Comparison of ENCODE assay signal across 9 mouse cellular contexts in the genomic region with DNA sequence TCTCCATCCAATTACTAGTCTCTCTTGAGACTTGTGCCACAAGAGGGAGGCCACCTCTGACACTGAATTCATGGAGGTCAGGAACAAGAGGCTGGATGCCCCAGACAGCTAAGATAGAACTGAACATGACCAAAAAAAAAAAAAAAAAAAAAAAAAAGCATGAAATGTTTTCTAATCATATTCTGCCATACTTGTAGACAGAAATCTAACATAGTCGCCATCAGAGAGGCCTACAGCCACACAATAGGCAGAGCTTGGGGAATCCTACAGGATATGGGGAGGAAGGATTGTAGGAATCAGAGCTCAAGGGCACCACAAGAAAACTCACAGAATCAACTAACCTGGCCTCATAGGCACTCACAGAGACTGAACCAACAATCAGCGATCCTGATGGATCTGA. TPM values are rescaled to one million over a fixed set of nuclear protein-coding genes. Genes with fewer than 3 reads are reported as not detected.
DNase-seq lines count a peak whose midpoint lies in the region; ATAC-seq and TF ChIP-seq lines count a peak whose summit lies in the region.
"Had no signal": no experiment of that assay in that cellular context is flagged by ENCODE, and none has a peak within 500 bp of the region (broad histone marks: within the 10 kb centered on the region; RNA-seq: fewer than 3 reads in every experiment).

No protein-coding gene starts in this region.

- no peak for DNase-seq in heart, adult 8-10 months (ENCODE audit: low spot score)
- peak; percentile 32 for DNase-seq in 3134 (ENCODE audit: extremely low read depth, insufficient read length, low spot score)
- DNase-seq in limb, embryonic 14.5 days (ENCODE audit: low spot score) = no peak
- no peak for DNase-seq in urinary bladder, postnatal 14 days (ENCODE audit: low spot score)
- no peak for DNase-seq in cerebellum, adult 2 months
- no peak for DNase-seq in frontal cortex, postnatal 36 days (ENCODE audit: low spot score in 2 of 2)

- H3K4me1 ChIP-seq in heart, embryonic 16.5 days (ENCODE audit: control insufficient read depth, insufficient read depth, low read length) = 0 out of 2 replicates have a peak, but pooled peaks cover 2% of the 10 kb centered on the region
- H3K4me1 ChIP-seq in brown adipose tissue, adult 24 weeks (ENCODE audit: control insufficient read depth, insufficient read depth, insufficient read length, low read length) = no peaks in the 10 kb centered on the region; the same call in 1 of the 2 replicates
- peaks cover 8% of the 10 kb centered on the region; the same call in 1 of the 2 replicates for H3K4me1 ChIP-seq in limb, embryonic 14.5 days (ENCODE audit: control insufficient read depth, insufficient read depth, low read length)
- H3K4me1 ChIP-seq in cerebellum, adult 2 months (ENCODE audit: control insufficient read depth, insufficient read depth, low read length) = no peaks in the 10 kb centered on the region

- no peak for ATAC-seq in heart, embryonic 16.5 days (replicated peaks; ENCODE audit: extremely low read depth, insufficient read depth, low FRiP score)
- ATAC-seq in limb, embryonic 14.5 days (ENCODE audit: low FRiP score, low read depth) = no peak
- ATAC-seq: forebrain, postnatal 0 days had no signal

- peak overlapping the region; percentile 90 for H3K9ac ChIP-seq in heart, embryonic 16.5 days (ENCODE audit: low read length)
- 0 out of 2 replicates have a peak overlapping the region, but pooled peaks have one; percentile 74 for H3K9ac ChIP-seq in limb, embryonic 14.5 days (ENCODE audit: low read depth, low read length, severe bottlenecking)

- H3K27me3 ChIP-seq in heart, embryonic 16.5 days (ENCODE audit: control insufficient read depth, insufficient read depth, low read length) = no peaks in the 10 kb centered on the region
- no peaks in the 10 kb centered on the region for H3K27me3 ChIP-seq in limb, embryonic 14.5 days (ENCODE audit: control insufficient read depth, insufficient read depth, low read length)
- no peaks in the 10 kb centered on the region for H3K27me3 ChIP-seq in cerebellum, adult 2 months (ENCODE audit: control insufficient read depth, insufficient read depth, low read length)

- TF ChIP-seq POLR2A in limb, embryonic 14.5 days (IDR thresholded peaks at IDR 0.05; ENCODE audit: borderline replicate concordance, extremely low read depth, insufficient read depth, insufficient read length) = no peak
- TF ChIP-seq POLR2A in cerebellum, adult 2 months (IDR thresholded peaks at IDR 0.05; ENCODE audit: borderline replicate concordance, insufficient read depth, low read length) = no peak

- H3K27ac ChIP-seq in heart, embryonic 16.5 days (ENCODE audit: low read length) = no peak overlapping the region
- H3K27ac ChIP-seq in brown adipose tissue, adult 24 weeks (replicated peaks; ENCODE audit: low read depth, low read length) = peak overlapping the region; percentile 96
- H3K27ac ChIP-seq in limb, embryonic 14.5 days (replicated peaks; ENCODE audit: low read depth, low read length) = no peak overlapping the region
- no peak overlapping the region for H3K27ac ChIP-seq in cerebellum, adult 2 months (ENCODE audit: insufficient read depth, low read length)

- H3K4me3 ChIP-seq in heart, embryonic 16.5 days (ENCODE audit: low read length) = peak overlapping the region; percentile 78
- peak overlapping the region; percentile 95 for H3K4me3 ChIP-seq in brown adipose tissue, adult 24 weeks (ENCODE audit: insufficient read depth, low read depth, low read length)
- no peak overlapping the region for H3K4me3 ChIP-seq in limb, embryonic 14.5 days (replicated peaks; ENCODE audit: low read length)
- no peak overlapping the region for H3K4me3 ChIP-seq in cerebellum, adult 2 months (replicated peaks; ENCODE audit: insufficient read depth, low read depth, low read length)

- H3K36me3 ChIP-seq in heart, embryonic 16.5 days (ENCODE audit: control insufficient read depth, insufficient read depth) = peaks cover 3% of the 10 kb centered on the region
- peaks cover 10% of the 10 kb centered on the region; the same call in 1 of the 2 replicates for H3K36me3 ChIP-seq in limb, embryonic 14.5 days (ENCODE audit: control insufficient read depth, insufficient read depth, low read length)

- TF ChIP-seq CTCF in cerebellum, adult 2 months (IDR thresholded peaks at IDR 0.05; ENCODE audit: borderline replicate concordance, insufficient read depth, low read depth, low read length) = no peak

- peak overlapping the region; percentile 86 for H3K4me2 ChIP-seq in heart, embryonic 16.5 days (ENCODE audit: low read depth, low read length)
- peak overlapping the region; percentile 65 for H3K4me2 ChIP-seq in limb, embryonic 14.5 days (replicated peaks; ENCODE audit: low read depth, low read length, severe bottlenecking)

- WGBS in heart, embryonic 16.5 days = 52% methylated on average over 2 of the region's 2 CpGs
- 58% methylated on average over 2 of the region's 2 CpGs for WGBS in limb, embryonic 14.5 days
- 74% methylated on average over 2 of the region's 2 CpGs for WGBS in cerebellum, adult 2 months

- no peaks in the 10 kb centered on the region for H3K9me3 ChIP-seq in heart, embryonic 16.5 days (replicated peaks; ENCODE audit: control insufficient read depth, low read length)
- H3K9me3 ChIP-seq in limb, embryonic 14.5 days (ENCODE audit: control insufficient read depth, low read length) = 0 out of 2 replicates have a peak, but pooled peaks cover 2% of the 10 kb centered on the region

RNA-seq across cellular contexts. Expression of gene Casp8, which starts 0.5 kb away (rescaled TPM):
- polyA plus RNA-seq in heart, embryonic 16.5 days (2015; fragmentation: Nextera tagmentation; extraction: Ambion mirVana) = 24.6 and 26.0 TPM in 2 replicates
- total RNA-seq in heart, adult 8-10 months (2022) = 1 to 10 TPM; 6.2 to 9.8 (median 7.3) TPM
- 9.9 and 15.4 TPM in 2 replicates for polyA plus RNA-seq in brown adipose tissue, adult 24 weeks (2012; ENCODE audit: insufficient read depth, insufficient read length, missing spikeins)
- polyA plus RNA-seq in limb, embryonic 14.5 days (2012; rRNA removed) = 9.1 and 14.8 TPM in 2 replicates
- 25.3 and 27.3 TPM in 2 replicates for polyA plus RNA-seq in limb, embryonic 14.5 days (2014; fragmentation: Nextera tagmentation; extraction: Ambion mirVana)
- polyA plus RNA-seq in cerebellum, adult 2 months (2012; rRNA removed) = 1.6 and 1.9 TPM in 2 replicates

Comparison
In these comparisons a context has a peak if more than half of its experiments do, and no peak if none do; other contexts are left out.
1. H3K4me3 ChIP-seq: peak in heart, embryonic 16.5 days (single experiment) and brown adipose tissue, adult 24 weeks (single experiment); none in limb, embryonic 14.5 days (single experiment) and cerebellum, adult 2 months (single experiment).